Mouse (Mus musculus): ENCODE data around the gene Mill2. TPM values are rescaled to one million over a fixed set of nuclear protein-coding genes. Genes with fewer than 3 reads are reported as not detected.

Gene Mill2
- total and polyA plus RNA-seq, 3 experiments: not detected

DNA sequence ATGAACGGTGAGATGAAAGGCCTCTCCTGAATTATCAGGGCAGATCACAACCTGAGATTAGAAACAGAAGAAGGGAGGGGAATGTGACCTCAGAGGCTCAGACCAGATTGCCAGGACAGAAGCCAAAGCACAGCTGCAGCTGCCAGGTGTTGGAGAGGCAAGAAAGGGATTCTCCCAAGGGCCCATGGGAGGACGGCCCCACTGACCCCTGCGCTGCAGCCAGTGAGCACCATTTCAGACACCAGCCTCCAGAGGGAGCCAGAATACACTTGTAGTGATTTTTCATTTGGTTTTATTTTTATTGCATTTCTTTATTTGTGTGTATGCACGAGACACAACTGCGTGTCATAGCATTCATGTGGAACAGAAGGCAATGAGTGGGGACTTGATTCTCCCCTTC, 56.8 kb downstream of the Mill2 start:
- H3K36me3 ChIP-seq (replicated peaks in 1 of 2; ENCODE audit: control insufficient read depth in 1 of 2, insufficient read depth in 1 of 2, low read length in 1 of 2): peaks cover 8 to 53% of the 10 kb centered on the region in 2 experiments
- peak; percentile 35 for DNase-seq (ENCODE audit: extremely low read depth)
- TF ChIP-seq EP300 (IDR thresholded peaks at IDR 0.05; ENCODE audit: low read length) (peak; percentile 47), USF2 (conservative IDR thresholded peaks at IDR 0.05; ENCODE audit: low read depth, low read length) (no peak), TBP (conservative IDR thresholded peaks at IDR 0.05; ENCODE audit: low read depth, low read length) (no peak), MYC (IDR thresholded peaks at IDR 0.05; ENCODE audit: low read depth, low read length) (no peak), MEF2A (IDR thresholded peaks at IDR 0.05; ENCODE audit: borderline replicate concordance, low read depth, low read length) (no peak), RAD21 (IDR thresholded peaks at IDR 0.05; ENCODE audit: low read depth, low read length) (peak; percentile 71), GABPA (IDR thresholded peaks at IDR 0.05; ENCODE audit: insufficient replicate concordance, low read depth, low read length) (no peak), HCFC1 (IDR thresholded peaks at IDR 0.05; ENCODE audit: low read depth, low read length) (no peak), ZMIZ1 (IDR thresholded peaks at IDR 0.05; ENCODE audit: low read depth, low read length) (no peak), JUN (IDR thresholded peaks at IDR 0.05; ENCODE audit: insufficient read depth, low read depth, low read length) (no peak), ETS1 (conservative IDR thresholded peaks at IDR 0.05; ENCODE audit: low read depth, low read length) (no peak), CTCF (conservative IDR thresholded peaks at IDR 0.05 in 1 of 2, IDR thresholded peaks at IDR 0.05 in 1 of 2; ENCODE audit: low read depth in 2 of 2, low read length in 2 of 2) (peak; percentile 24 to 80; a peak in 3 of 4 replicates), JUND (conservative IDR thresholded peaks at IDR 0.05; ENCODE audit: low read depth, low read length) (no peak), TCF12 (IDR thresholded peaks at IDR 0.05; ENCODE audit: low read depth, low read length) (peak; percentile 93), RCOR1 (conservative IDR thresholded peaks at IDR 0.05; ENCODE audit: low read depth, low read length) (no peak), MAZ (IDR thresholded peaks at IDR 0.05; ENCODE audit: low read depth, low read length) (no peak), SIN3A (IDR thresholded peaks at IDR 0.05; ENCODE audit: low read length) (no peak), UBTF (IDR thresholded peaks at IDR 0.05; ENCODE audit: low read depth, low read length) (no peak), NELFE (IDR thresholded peaks at IDR 0.05; ENCODE audit: low read depth, low read length) (no peak), MXI1 (IDR thresholded peaks at IDR 0.05; ENCODE audit: low read depth, low read length) (no peak), SMC3 (IDR thresholded peaks at IDR 0.05; ENCODE audit: low read depth, low read length) (peak; percentile 57), BHLHE40 (IDR thresholded peaks at IDR 0.05; ENCODE audit: low read depth, low read length) (no peak), MAX (IDR thresholded peaks at IDR 0.05; ENCODE audit: low read length) (no peak)
- H3K9me3 ChIP-seq (replicated peaks; ENCODE audit: low read length): no peaks in the 10 kb centered on the region
- H3K27me3 ChIP-seq (replicated peaks): no peaks in the 10 kb centered on the region
- H3K27ac ChIP-seq (ENCODE audit: insufficient read depth, low read depth): no peak overlapping the region
- dilution Hi-C loops (cut with MboI; ENCODE audit: extremely low pct_ligation_motif_present, extremely low pct_unique_long_range_greater_than_20kb, low sequenced_read_pairs) (no loop called here), in situ Hi-C loops (cut with MboI; ENCODE audit: low pct_ligation_motif_present, low pct_unique_long_range_greater_than_20kb, low sequenced_read_pairs) (loop anchor here (10.0 kb wide), 2 partner anchors 88 to 128 kb away; partner anchors contain the start of genes Foxa3, Nanos2 and Sympk)
- H3K4me3 ChIP-seq (replicated peaks in 1 of 3; ENCODE audit: low read depth in 2 of 3, low read length in 2 of 3, poor library complexity in 1 of 3): no peak overlapping the region
- no peak overlapping the region for H3K9ac ChIP-seq (ENCODE audit: insufficient read depth, low read depth)
- H3K4me1 ChIP-seq (ENCODE audit: control insufficient read depth in 1 of 2, insufficient read depth in 2 of 2): peaks cover 3 to 18% of the 10 kb centered on the region in 2 experiments; a peak in 2 of 4 replicates
- no peak overlapping the region for H3K4me2 ChIP-seq (ENCODE audit: insufficient read depth, low read depth, poor library complexity, severe bottlenecking)
- no peaks in the 10 kb centered on the region for H3K79me2 ChIP-seq (replicated peaks; ENCODE audit: control insufficient read depth, extremely low read depth, insufficient read depth, poor library complexity, severe bottlenecking)

Data from CH12.LX (cell line).